Mouse (Mus musculus) brain, embryonic 14.5 days (tissue): ENCODE data around the gene Nup214.

Experiments
- CTCF ChIP-seq: fragments of 200-500 bp; IDR thresholded peaks from 2 replicates; pipeline ENCODE4 v1.5.1; 2012; ENCODE audit warnings: inconsistent platforms, mild to moderate bottlenecking, moderate library complexity, borderline replicate concordance; ENCODE audit not compliant: insufficient read depth, insufficient read length; ENCODE audit errors: extremely low read depth
- POLR2A ChIP-seq: fragments of 200-500 bp; IDR thresholded peaks from 2 replicates; pipeline ENCODE4 v1.6.1; 2012; ENCODE audit warnings: mild to moderate bottlenecking, inconsistent platforms, borderline replicate concordance; ENCODE audit not compliant: poor library complexity, insufficient read depth, insufficient read length, severe bottlenecking; ENCODE audit errors: extremely low read depth

- TF ChIP-seq CTCF = no peak
- no peak for TF ChIP-seq POLR2A
Observed at GRCm38 (mm10) chr2:32045375-32045774, 71.1 kb downstream of the Nup214 start.
